Mouse (Mus musculus) kidney, embryonic 14.5 days (tissue): ENCODE data around the gene Gzmm. TPM values are rescaled to one million over a fixed set of nuclear protein-coding genes. Genes with fewer than 3 reads are reported as not detected.

Experiments
- ATAC-seq: fragments of 200-750 bp; cut with Nextera tagmentation; 2 replicates; pipeline ENCODE4 v1.8.0; 2017; ENCODE audit warnings: moderate number of reproducible peaks, mild to moderate bottlenecking, moderate TSS enrichment, moderate library complexity; ENCODE audit not compliant: low FRiP score, low TSS enrichment
- H3K27ac ChIP-seq: fragments of 300-500 bp; sonication (generic); 2 replicates; pipeline ENCODE4 v1.5.1; 2014; ENCODE audit warnings: low read depth, mild to moderate bottlenecking, low read length, moderate library complexity, mixed read lengths
- H3K27me3 ChIP-seq: fragments of 300-500 bp; sonication (generic); 2 replicates; pipeline ENCODE4 v1.6.1; 2014; ENCODE audit warnings: mild to moderate bottlenecking, low read length; ENCODE audit not compliant: control insufficient read depth, insufficient read depth
- H3K36me3 ChIP-seq: fragments of 300-500 bp; sonication (generic); 2 replicates; pipeline ENCODE4 v1.6.1; 2014; ENCODE audit warnings: low read length, mixed read lengths; ENCODE audit not compliant: control insufficient read depth, insufficient read depth
- H3K4me1 ChIP-seq: fragments of 300-500 bp; sonication (generic); 2 replicates; pipeline ENCODE4 v1.6.1; 2014; ENCODE audit warnings: low read length, mixed read lengths; ENCODE audit not compliant: control insufficient read depth, insufficient read depth
- H3K4me2 ChIP-seq: fragments of 300-500 bp; sonication (generic); replicated peaks from 2 replicates; pipeline ENCODE4 v1.6.1; 2014; ENCODE audit warnings: low read depth, mild to moderate bottlenecking, low read length
- H3K4me3 ChIP-seq: fragments of 300-500 bp; sonication (generic); 2 replicates; pipeline ENCODE4 v1.5.1; 2014; ENCODE audit warnings: mild to moderate bottlenecking, low read length
- H3K9ac ChIP-seq: fragments of 300-500 bp; sonication (generic); 2 replicates; pipeline ENCODE4 v1.6.1; 2014; ENCODE audit warnings: low read depth, mild to moderate bottlenecking, low read length, moderate library complexity
- H3K9me3 ChIP-seq: fragments of 300-500 bp; sonication (generic); 2 replicates; pipeline ENCODE4 v1.6.1; 2016; ENCODE audit warnings: low read length; ENCODE audit not compliant: control insufficient read depth
- WGBS: fragments of 180-500 bp; shearing (Covaris S2); extraction: QIAGEN DNeasy Blood & Tissue Kit; methylation state at CpG from one replicate; pipeline ENCODE4 v1.1.7; 2014; 5-methylcytosine and 5-hydroxymethylcytosine counted together
- polyA plus RNA-seq: library from polyadenylated mRNA; unstranded; fragments of >200 nt; fragmentation: Nextera tagmentation; extraction: Ambion mirVana; gene quantifications from 2 replicates; pipeline ENCODE4 v1.2.1, GENCODE M21; 2014

Gene Gzmm
- polyA plus RNA-seq, 1 experiment from 2014 or later, result 0.61 TPM

DNA sequence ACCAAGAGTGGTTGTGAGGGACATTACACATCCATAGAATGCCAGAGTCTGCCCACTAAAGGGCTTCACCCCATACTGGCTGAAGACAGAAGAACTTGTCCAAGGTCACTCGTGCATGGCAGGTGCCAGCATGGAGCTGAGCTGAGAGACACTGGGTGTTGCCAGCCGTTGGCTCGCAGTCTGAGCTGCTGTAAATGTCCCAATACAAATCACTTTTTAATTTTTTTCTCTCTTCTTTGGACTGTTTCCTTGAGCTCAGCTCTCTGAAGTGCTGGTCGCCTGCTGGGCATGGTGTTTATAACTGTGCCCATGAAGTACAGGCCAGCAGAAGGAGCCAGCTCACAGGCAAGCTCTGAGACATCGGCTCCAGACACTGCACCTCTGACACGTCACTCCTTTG lies 34.2 kb downstream of the Gzmm start:
- WGBS, result 63% methylated on average over 6 of the region's 6 CpGs
- Histone ChIP-seq H3K4me3 (no peak overlapping the region), H3K27me3 (peaks cover 3% of the 10 kb centered on the region; the same call in 1 of the 2 replicates), H3K4me2 (no peak overlapping the region), H3K9ac (no peak overlapping the region), H3K27ac (no peak overlapping the region), H3K36me3 (no peaks in the 10 kb centered on the region), H3K9me3 (no peaks in the 10 kb centered on the region), H3K4me1 (0 out of 2 replicates have a peak, but pooled peaks cover 4% of the 10 kb centered on the region)
- no peak for ATAC-seq

DNA sequence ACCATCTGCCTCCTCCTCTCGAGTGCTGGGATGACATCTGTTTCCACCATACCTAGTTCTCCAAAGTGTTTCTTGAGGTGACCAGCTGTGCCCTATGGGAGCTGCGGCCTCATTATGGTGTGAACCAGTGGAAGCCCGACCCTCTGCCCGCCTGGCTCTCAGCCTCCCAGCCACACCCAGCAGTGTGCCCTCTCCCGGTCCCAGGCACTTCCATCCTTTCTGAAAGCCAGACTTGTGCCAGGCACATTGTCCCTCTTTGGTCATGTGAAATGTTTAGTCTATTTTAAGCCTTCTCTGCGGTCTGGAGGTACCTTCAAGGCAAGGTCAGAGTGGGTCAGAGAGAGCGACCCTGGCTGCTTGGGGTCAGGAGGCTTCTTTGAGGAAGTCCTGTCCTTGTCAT lies 34.9 kb downstream of the Gzmm start:
- H3K4me3 ChIP-seq, result no peak overlapping the region
- WGBS, result 76% methylated on average over 7 of the region's 7 CpGs
- no peak overlapping the region for H3K27ac ChIP-seq
- ATAC-seq, result no peak
- H3K9ac ChIP-seq, result no peak overlapping the region
- no peak overlapping the region for H3K4me2 ChIP-seq
- H3K36me3 ChIP-seq, result no peaks in the 10 kb centered on the region
- 0 out of 2 replicates have a peak, but pooled peaks cover 4% of the 10 kb centered on the region for H3K4me1 ChIP-seq
- H3K27me3 ChIP-seq, result no peaks in the 10 kb centered on the region
- H3K9me3 ChIP-seq, result no peaks in the 10 kb centered on the region

DNA sequence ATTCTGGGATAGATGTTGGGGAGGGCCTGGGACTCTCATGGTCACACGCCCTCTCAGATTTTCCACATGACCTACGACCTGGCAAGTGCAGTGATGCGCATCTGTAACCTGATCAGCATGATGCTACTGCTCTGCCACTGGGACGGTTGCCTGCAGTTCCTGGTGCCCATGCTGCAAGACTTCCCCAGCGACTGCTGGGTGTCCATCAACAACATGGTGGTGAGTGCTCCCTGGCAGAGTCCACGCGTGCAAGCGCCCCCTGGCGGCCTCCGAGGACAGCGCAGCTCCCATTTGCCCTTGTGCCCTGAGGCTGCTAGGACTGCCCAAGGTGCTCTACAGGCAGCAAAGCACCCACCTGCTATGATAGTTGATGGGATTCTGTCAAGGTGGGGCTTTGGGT lies 37.3 kb downstream of the Gzmm start:
- no peak overlapping the region for H3K27ac ChIP-seq

GRCm38 (mm10) chr10:79728323-79729249 lies 39.8 kb downstream of the Gzmm start:
- Histone ChIP-seq H3K27me3 (no peaks in the 10 kb centered on the region), H3K9ac (no peak overlapping the region), H3K9me3 (no peaks in the 10 kb centered on the region), H3K36me3 (no peaks in the 10 kb centered on the region), H3K27ac (no peak overlapping the region), H3K4me1 (0 out of 2 replicates have a peak, but pooled peaks cover 4% of the 10 kb centered on the region), H3K4me3 (no peak overlapping the region), H3K4me2 (no peak overlapping the region)
- ATAC-seq, result no peak
- 72% methylated on average over 28 of the region's 28 CpGs for WGBS

More for the DNA sequence above, 37.3 kb downstream of the Gzmm start:
- WGBS, result 21% methylated on average over 11 of the region's 11 CpGs
- H3K9me3 ChIP-seq, result no peaks in the 10 kb centered on the region
- H3K9ac ChIP-seq, result no peak overlapping the region
- peak; percentile 76 for ATAC-seq
- H3K4me1 ChIP-seq, result 0 out of 2 replicates have a peak, but pooled peaks cover 4% of the 10 kb centered on the region
- no peak overlapping the region for H3K4me2 ChIP-seq
- no peaks in the 10 kb centered on the region for H3K27me3 ChIP-seq
- no peak overlapping the region for H3K4me3 ChIP-seq
- no peaks in the 10 kb centered on the region for H3K36me3 ChIP-seq

DNA sequence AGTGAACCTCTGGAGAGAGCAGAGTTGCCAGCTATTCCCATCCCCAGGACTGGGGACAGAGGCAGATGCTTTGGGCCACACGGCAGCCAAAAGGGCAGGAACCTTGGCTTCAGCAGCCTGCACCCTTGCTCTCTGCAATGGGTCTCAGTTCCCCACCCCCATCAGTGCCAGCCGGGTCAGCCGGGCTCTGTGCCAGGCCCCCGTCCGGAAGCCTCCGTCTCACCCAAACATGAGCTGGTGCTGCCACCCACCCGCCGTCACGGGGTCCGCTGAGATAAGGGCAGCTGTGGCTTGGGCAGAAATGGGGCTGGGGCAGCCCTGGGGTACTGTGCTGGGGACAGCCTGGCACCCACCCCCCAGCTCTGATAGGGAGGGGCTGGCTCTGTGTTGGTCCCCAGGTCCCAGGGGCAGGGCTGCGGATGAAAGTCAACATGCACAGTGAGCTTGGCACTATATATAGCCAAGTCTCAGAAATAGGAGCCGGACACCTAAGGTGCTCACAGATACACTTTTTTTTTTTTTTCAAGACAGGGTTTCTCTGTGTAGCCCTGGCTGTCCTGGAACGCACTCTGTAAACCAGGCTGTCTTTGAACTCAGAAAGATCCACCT lies 40.6 kb downstream of the Gzmm start:
- no peaks in the 10 kb centered on the region for H3K27me3 ChIP-seq
- H3K4me2 ChIP-seq, result no peak overlapping the region
- 87% methylated on average over 13 of the region's 13 CpGs for WGBS
- no peak for ATAC-seq
- H3K27ac ChIP-seq, result no peak overlapping the region
- H3K9me3 ChIP-seq, result 0 out of 2 replicates have a peak, but pooled peaks cover 2% of the 10 kb centered on the region
- no peak overlapping the region for H3K4me3 ChIP-seq
- peaks cover 2% of the 10 kb centered on the region; the same call in 1 of the 2 replicates for H3K36me3 ChIP-seq
- 0 out of 2 replicates have a peak, but pooled peaks cover 4% of the 10 kb centered on the region for H3K4me1 ChIP-seq
- H3K9ac ChIP-seq, result no peak overlapping the region; the same call in 1 of the 2 replicates

DNA sequence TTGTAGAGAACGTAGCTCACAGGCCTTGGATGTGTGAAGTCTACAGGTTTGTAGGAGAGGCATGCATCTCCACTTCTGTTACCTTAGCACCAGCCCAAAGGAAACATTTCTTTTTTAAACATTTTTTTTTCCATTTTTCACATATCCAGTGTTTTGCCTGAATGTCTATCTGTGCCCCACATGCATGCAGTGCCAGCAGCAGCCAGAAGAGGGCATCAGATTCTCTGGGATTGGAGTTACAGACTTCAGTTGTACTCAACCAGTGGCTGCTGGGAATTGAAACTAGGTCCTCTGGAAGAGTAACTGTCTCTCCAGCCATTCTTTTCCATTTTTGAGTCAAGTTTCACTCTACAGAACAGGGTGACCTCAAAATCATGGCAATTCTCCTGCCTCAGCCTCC lies 43.7 kb downstream of the Gzmm start:
- 100% methylated on average over 1 of the region's 1 CpGs for WGBS
- no peak for ATAC-seq

GRCm38 (mm10) chr10:79733847-79734246 lies 45.0 kb downstream of the Gzmm start:
- Histone ChIP-seq H3K9ac (no peak overlapping the region), H3K27me3 (no peaks in the 10 kb centered on the region), H3K4me3 (no peak overlapping the region), H3K9me3 (peaks cover 37% of the 10 kb centered on the region), H3K4me1 (no peaks in the 10 kb centered on the region), H3K36me3 (peaks cover 38% of the 10 kb centered on the region), H3K27ac (no peak overlapping the region), H3K4me2 (no peak overlapping the region)
- 90% methylated on average over 15 of the region's 15 CpGs for WGBS
- no peak for ATAC-seq

More for the DNA sequence above, 43.7 kb downstream of the Gzmm start:
- Histone ChIP-seq H3K27ac (no peak overlapping the region), H3K4me2 (no peak overlapping the region), H3K9ac (no peak overlapping the region), H3K9me3 (peaks cover 23% of the 10 kb centered on the region), H3K4me3 (no peak overlapping the region), H3K4me1 (no peaks in the 10 kb centered on the region), H3K36me3 (peaks cover 24% of the 10 kb centered on the region), H3K27me3 (no peaks in the 10 kb centered on the region)

- ATAC-seq, result no peak
- no peak overlapping the region for H3K4me3 ChIP-seq
- H3K9me3 ChIP-seq, result peaks cover 52% of the 10 kb centered on the region
- H3K4me1 ChIP-seq, result no peaks in the 10 kb centered on the region
- peak overlapping the region; percentile 12 for H3K4me2 ChIP-seq
- H3K9ac ChIP-seq, result no peak overlapping the region
- WGBS, result 37% methylated on average over 51 of the region's 52 CpGs
- no peak overlapping the region for H3K27ac ChIP-seq
- H3K36me3 ChIP-seq, result peaks cover 53% of the 10 kb centered on the region
- no peaks in the 10 kb centered on the region for H3K27me3 ChIP-seq
Measured at GRCm38 (mm10) chr10:79735361-79735760, 46.5 kb downstream of the Gzmm start.

DNA sequence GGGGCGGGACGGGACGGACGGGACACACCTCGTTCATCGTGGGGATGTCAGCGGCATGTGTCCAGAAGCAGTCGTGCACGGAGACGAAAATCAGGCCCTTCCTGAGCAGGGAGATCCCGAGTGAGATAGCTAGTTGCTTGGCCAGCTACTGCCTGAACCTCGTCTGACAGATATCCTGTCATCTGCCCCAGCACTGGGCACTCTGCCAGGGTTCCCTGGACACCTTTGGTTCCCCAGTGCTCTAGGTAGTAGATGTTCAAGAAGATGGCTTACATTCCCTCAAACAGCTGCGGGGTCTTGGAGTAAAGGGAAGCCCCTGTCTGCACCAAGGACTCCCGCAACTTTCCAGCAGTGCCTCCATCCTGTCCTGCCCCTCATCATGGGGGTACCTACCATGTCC lies 47.9 kb downstream of the Gzmm start:
- no peak overlapping the region for H3K4me3 ChIP-seq
- no peak overlapping the region for H3K27ac ChIP-seq
- ATAC-seq, result no peak
- 72% methylated on average over 14 of the region's 14 CpGs for WGBS
- peaks cover 66% of the 10 kb centered on the region for H3K36me3 ChIP-seq
- H3K4me2 ChIP-seq, result no peak overlapping the region
- no peaks in the 10 kb centered on the region for H3K4me1 ChIP-seq
- peaks cover 62% of the 10 kb centered on the region for H3K9me3 ChIP-seq
- no peaks in the 10 kb centered on the region for H3K27me3 ChIP-seq
- H3K9ac ChIP-seq, result no peak overlapping the region
